Mouse (Mus musculus) hindbrain, embryonic 15.5 days (tissue): Measurements from ENCODE around the gene Arrdc3. TPM values are rescaled to one million over a fixed set of nuclear protein-coding genes. Genes with fewer than 3 reads are reported as not detected.
"Not testable (repeated sequence)": the region's sequence is repeated elsewhere in the genome, so short reads cannot be mapped to it uniquely, and the experiment has no call there.

Experiments
- ATAC-seq: fragments of 200-750 bp; cut with Nextera tagmentation; 2 replicates; pipeline ENCODE4 v1.8.0; 2017; ENCODE audit warnings: low read depth, moderate number of reproducible peaks, moderate TSS enrichment; ENCODE audit not compliant: low FRiP score
- H3K27ac ChIP-seq: fragments of 300-500 bp; sonication (generic); replicated peaks from 2 replicates; pipeline ENCODE4 v1.5.1; 2015; ENCODE audit warnings: mild to moderate bottlenecking, inconsistent platforms
- H3K27me3 ChIP-seq: fragments of 300-500 bp; sonication (generic); 2 replicates; pipeline ENCODE4 v1.6.1; 2015; ENCODE audit warnings: control low read depth, inconsistent platforms
- H3K36me3 ChIP-seq: fragments of 300-500 bp; sonication (generic); 2 replicates; pipeline ENCODE4 v1.6.1; 2015; ENCODE audit warnings: control low read depth, inconsistent platforms
- H3K4me1 ChIP-seq: fragments of 300-500 bp; sonication (generic); replicated peaks from 2 replicates; pipeline ENCODE4 v1.6.1; 2015; ENCODE audit warnings: control low read depth, inconsistent platforms
- H3K4me2 ChIP-seq: fragments of 300-500 bp; sonication (generic); 2 replicates; pipeline ENCODE4 v1.6.1; 2015; ENCODE audit warnings: moderate library complexity, mild to moderate bottlenecking, inconsistent platforms
- H3K4me3 ChIP-seq: fragments of 300-500 bp; sonication (generic); 2 replicates; pipeline ENCODE4 v1.5.1; 2015; ENCODE audit warnings: mild to moderate bottlenecking, inconsistent platforms
- H3K9ac ChIP-seq: fragments of 300-500 bp; sonication (generic); 2 replicates; pipeline ENCODE4 v1.6.1; 2015; ENCODE audit warnings: inconsistent platforms
- H3K9me3 ChIP-seq: fragments of 300-500 bp; sonication (generic); 2 replicates; pipeline ENCODE4 v1.6.1; 2016; ENCODE audit warnings: control low read depth, inconsistent platforms
- WGBS: fragments of 180-500 bp; shearing (Covaris S2); methylation state at CpG from one replicate; pipeline ENCODE4 v1.1.7; 2015; 5-methylcytosine and 5-hydroxymethylcytosine counted together
- polyA plus RNA-seq: library from polyadenylated mRNA; unstranded; fragments of >200 nt; fragmentation: Nextera tagmentation; extraction: Ambion mirVana; gene quantifications from 2 replicates; pipeline ENCODE4 v1.2.1, GENCODE M21; 2015

Gene Arrdc3
- polyA plus RNA-seq, 1 experiment from 2014 or later: 46.6 TPM

- Histone ChIP-seq H3K4me1 (peaks cover 14% of the 10 kb centered on the region), H3K27me3 (no peaks in the 10 kb centered on the region), H3K36me3 (peaks cover 27% of the 10 kb centered on the region), H3K9me3 (no peaks in the 10 kb centered on the region), H3K4me3 (peak overlapping the region; percentile 77), H3K4me2 (peak overlapping the region; percentile 53), H3K27ac (peak overlapping the region; percentile 100), H3K9ac (peak overlapping the region; percentile 94)
- WGBS: 15% methylated on average over 6 of the region's 6 CpGs
- ATAC-seq: no peak
Observed at GRCm38 (mm10) chr13:80886664-80887210, 3.6 kb downstream of the Arrdc3 start.

GRCm38 (mm10) chr13:80887842-80888241 lies 4.7 kb downstream of the Arrdc3 start:
- Histone ChIP-seq H3K27me3 (no peaks in the 10 kb centered on the region), H3K27ac (no peak overlapping the region), H3K4me1 (peaks cover 8% of the 10 kb centered on the region), H3K9me3 (no peaks in the 10 kb centered on the region), H3K4me3 (no peak overlapping the region), H3K36me3 (peaks cover 34% of the 10 kb centered on the region), H3K4me2 (no peak overlapping the region), H3K9ac (no peak overlapping the region)
- WGBS: 81% methylated on average over 2 of the region's 2 CpGs
- ATAC-seq: no peak

- peaks cover 63% of the 10 kb centered on the region for H3K36me3 ChIP-seq
- not testable (repeated sequence) for H3K4me1 ChIP-seq, H3K27ac ChIP-seq, H3K9me3 ChIP-seq, ATAC-seq, H3K4me2 ChIP-seq, H3K4me3 ChIP-seq, H3K27me3 ChIP-seq, H3K9ac ChIP-seq
- WGBS: 90% methylated on average over 3 of the region's 3 CpGs
Observed at GRCm38 (mm10) chr13:80894928-80895327, 11.7 kb downstream of the Arrdc3 start.

GRCm38 (mm10) chr13:80897411-80897810 lies 14.2 kb downstream of the Arrdc3 start:
- no peaks in the 10 kb centered on the region for H3K4me1 ChIP-seq
- peaks cover 41% of the 10 kb centered on the region for H3K36me3 ChIP-seq
- no peaks in the 10 kb centered on the region for H3K27me3 ChIP-seq
- no peak overlapping the region for H3K27ac ChIP-seq
- H3K4me2 ChIP-seq: no peak overlapping the region
- no peak overlapping the region for H3K9ac ChIP-seq
- no peak overlapping the region for H3K4me3 ChIP-seq
- no peak for ATAC-seq
- 69% methylated on average over 1 of the region's 1 CpGs for WGBS
- H3K9me3 ChIP-seq: no peaks in the 10 kb centered on the region

GRCm38 (mm10) chr13:80898095-80898494 lies 14.9 kb downstream of the Arrdc3 start:
- Histone ChIP-seq H3K4me1 (no peaks in the 10 kb centered on the region), H3K9me3 (no peaks in the 10 kb centered on the region), H3K27ac (no peak overlapping the region), H3K4me2 (no peak overlapping the region), H3K27me3 (no peaks in the 10 kb centered on the region), H3K4me3 (no peak overlapping the region), H3K36me3 (peaks cover 36% of the 10 kb centered on the region), H3K9ac (no peak overlapping the region)
- WGBS: 82% methylated on average over 4 of the region's 4 CpGs
- ATAC-seq: no peak

GRCm38 (mm10) chr13:80899435-80900029 lies 16.3 kb downstream of the Arrdc3 start:
- ATAC-seq: no peak
- no peaks in the 10 kb centered on the region for H3K9me3 ChIP-seq
- peaks cover 22% of the 10 kb centered on the region for H3K36me3 ChIP-seq
- no peaks in the 10 kb centered on the region for H3K27me3 ChIP-seq
- no peak overlapping the region for H3K9ac ChIP-seq
- 87% methylated on average over 2 of the region's 2 CpGs for WGBS
- H3K27ac ChIP-seq: no peak overlapping the region
- H3K4me3 ChIP-seq: no peak overlapping the region
- no peaks in the 10 kb centered on the region for H3K4me1 ChIP-seq
- no peak overlapping the region for H3K4me2 ChIP-seq

GRCm38 (mm10) chr13:80901432-80901831 lies 18.2 kb downstream of the Arrdc3 start:
- Histone ChIP-seq H3K4me2 (no peak overlapping the region), H3K27ac (no peak overlapping the region), H3K27me3 (no peaks in the 10 kb centered on the region), H3K9ac (no peak overlapping the region), H3K36me3 (peaks cover 15% of the 10 kb centered on the region; the same call in 1 of the 2 replicates), H3K9me3 (no peaks in the 10 kb centered on the region), H3K4me3 (no peak overlapping the region), H3K4me1 (no peaks in the 10 kb centered on the region)
- WGBS: 88% methylated on average over 4 of the region's 4 CpGs
- ATAC-seq: no peak

- no peak overlapping the region for H3K9ac ChIP-seq
- no peak overlapping the region for H3K4me3 ChIP-seq
- ATAC-seq: no peak
- H3K4me2 ChIP-seq: no peak overlapping the region
- H3K4me1 ChIP-seq: no peaks in the 10 kb centered on the region
- no peaks in the 10 kb centered on the region for H3K27me3 ChIP-seq
- H3K36me3 ChIP-seq: peaks cover 7% of the 10 kb centered on the region; the same call in 1 of the 2 replicates
- 92% methylated on average over 3 of the region's 3 CpGs for WGBS
- no peaks in the 10 kb centered on the region for H3K9me3 ChIP-seq
- no peak overlapping the region for H3K27ac ChIP-seq
Observed at GRCm38 (mm10) chr13:80902796-80903195, 19.6 kb downstream of the Arrdc3 start.

- no peak overlapping the region for H3K9ac ChIP-seq
- no peak overlapping the region for H3K4me2 ChIP-seq
- no peak overlapping the region for H3K4me3 ChIP-seq
- H3K9me3 ChIP-seq: no peaks in the 10 kb centered on the region
- H3K27me3 ChIP-seq: no peaks in the 10 kb centered on the region
- no peaks in the 10 kb centered on the region for H3K4me1 ChIP-seq
- no peak for ATAC-seq
- no peaks in the 10 kb centered on the region for H3K36me3 ChIP-seq
- H3K27ac ChIP-seq: no peak overlapping the region
Observed at GRCm38 (mm10) chr13:80913361-80913760, 30.2 kb downstream of the Arrdc3 start.

- no peaks in the 10 kb centered on the region for H3K27me3 ChIP-seq
- H3K9ac ChIP-seq: no peak overlapping the region
- no peak overlapping the region for H3K4me2 ChIP-seq
- H3K4me3 ChIP-seq: no peak overlapping the region
- 93% methylated on average over 6 of the region's 6 CpGs for WGBS
- no peak overlapping the region for H3K27ac ChIP-seq
- no peaks in the 10 kb centered on the region for H3K36me3 ChIP-seq
- H3K9me3 ChIP-seq: no peaks in the 10 kb centered on the region
- ATAC-seq: no peak
- H3K4me1 ChIP-seq: no peaks in the 10 kb centered on the region
Observed at GRCm38 (mm10) chr13:80920939-80921338, 37.8 kb downstream of the Arrdc3 start.

GRCm38 (mm10) chr13:80921593-80922327 lies 38.6 kb downstream of the Arrdc3 start:
- no peak for ATAC-seq
- WGBS: 50% methylated on average over 7 of the region's 7 CpGs

GRCm38 (mm10) chr13:80928187-80928586 lies 45.0 kb downstream of the Arrdc3 start:
- Histone ChIP-seq H3K27me3 (no peaks in the 10 kb centered on the region), H3K27ac (no peak overlapping the region), H3K9me3 (no peaks in the 10 kb centered on the region), H3K36me3 (no peaks in the 10 kb centered on the region), H3K4me1 (no peaks in the 10 kb centered on the region), H3K9ac (no peak overlapping the region), H3K4me2 (no peak overlapping the region), H3K4me3 (no peak overlapping the region)
- no peak for ATAC-seq
- 83% methylated on average over 7 of the region's 7 CpGs for WGBS

More at GRCm38 (mm10) chr13:80921593-80922327, 38.6 kb downstream of the Arrdc3 start:
- Histone ChIP-seq H3K9ac (no peak overlapping the region), H3K4me3 (no peak overlapping the region), H3K4me1 (no peaks in the 10 kb centered on the region), H3K27me3 (no peaks in the 10 kb centered on the region), H3K36me3 (no peaks in the 10 kb centered on the region), H3K9me3 (no peaks in the 10 kb centered on the region), H3K4me2 (no peak overlapping the region), H3K27ac (no peak overlapping the region)
